10 mouse cellular contexts compared by ENCODE assay signal in genomic region chr10:17418227-17418685, GRCm38 (mm10).
DNase-seq lines count a peak whose midpoint lies in the region.
"Had no signal": no experiment of that assay in that cellular context is flagged by ENCODE, and none has a peak within 500 bp of the region (broad histone marks: within the 10 kb centered on the region; RNA-seq: fewer than 3 reads in every experiment).

No protein-coding gene starts in this region.

- intact Hi-C loops in left cerebral cortex, postnatal 10 days (cut with DNase I) = no loop called here
- intact Hi-C loops in heart, postnatal 14 days (cut with DNase I) = no loop called here

- no peaks in the 10 kb centered on the region for H3K27me3 ChIP-seq in hindbrain, embryonic 10.5 days (ENCODE audit: insufficient read depth, poor library complexity, severe bottlenecking)
- H3K27me3 ChIP-seq: embryonic facial prominence, embryonic 15.5 days; liver, embryonic 13.5 days had no signal

- DNase-seq in adrenal gland, adult (ENCODE audit: inconsistent age in 2 of 2, low spot score in 1 of 2) = peak; percentile 12 to 70
- no peak for DNase-seq in adrenal gland, postnatal 25 days
- peak; percentile 22 for DNase-seq in left cerebral cortex, adult 11 months (ENCODE audit: low spot score)
- DNase-seq in left cerebral cortex, postnatal 10 days (ENCODE audit: extremely low spot score in 1 of 2, low spot score in 2 of 2) = no peak
- DNase-seq in heart, postnatal 14 days = peak; percentile 13 to 32
- DNase-seq in hindbrain, embryonic 10.5 days (ENCODE audit: low spot score) = no peak
- no peak for DNase-seq in layer of hippocampus, postnatal 14 days (ENCODE audit: low spot score in 2 of 2)
- DNase-seq: liver, embryonic 13.5 days had no signal

- H3K9me3 ChIP-seq in hindbrain, embryonic 10.5 days = no peaks in the 10 kb centered on the region
- H3K9me3 ChIP-seq: embryonic facial prominence, embryonic 15.5 days; liver, embryonic 13.5 days had no signal

- no peaks in the 10 kb centered on the region for H3K79me2 ChIP-seq in macrophage (ENCODE audit: inconsistent target)

- H3K4me3 ChIP-seq in macrophage (ENCODE audit: inconsistent target) = no peak overlapping the region
- no peak overlapping the region for H3K4me3 ChIP-seq in hindbrain, embryonic 10.5 days
- H3K4me3 ChIP-seq: embryonic facial prominence, embryonic 15.5 days; liver, embryonic 13.5 days had no signal

- peak overlapping the region; percentile 54 for H3K27ac ChIP-seq in macrophage
- H3K27ac ChIP-seq in hindbrain, embryonic 10.5 days = no peak overlapping the region
- H3K27ac ChIP-seq: embryonic facial prominence, embryonic 15.5 days; liver, embryonic 13.5 days had no signal

- H3K4me1 ChIP-seq in hindbrain, embryonic 10.5 days (replicated peaks) = no peaks in the 10 kb centered on the region
- H3K4me1 ChIP-seq: embryonic facial prominence, embryonic 15.5 days; liver, embryonic 13.5 days had no signal

- 8% methylated on average over 7 of the region's 7 CpGs for WGBS in macrophage (ENCODE audit: missing documents)
- 75% methylated on average over 7 of the region's 7 CpGs for WGBS in hindbrain, embryonic 10.5 days

- H3K36me3 ChIP-seq in macrophage (ENCODE audit: inconsistent target) = no peaks in the 10 kb centered on the region
- no peaks in the 10 kb centered on the region for H3K36me3 ChIP-seq in hindbrain, embryonic 10.5 days
- H3K36me3 ChIP-seq: embryonic facial prominence, embryonic 15.5 days; liver, embryonic 13.5 days had no signal

Comparison
In these comparisons a context has a peak if more than half of its experiments do, and no peak if none do; other contexts are left out.
1. DNase-seq: peak in adrenal gland, adult (2 of 2), left cerebral cortex, adult 11 months (single experiment) and heart, postnatal 14 days (2 of 2); none in adrenal gland, postnatal 25 days (single experiment), left cerebral cortex, postnatal 10 days (0 of 2), hindbrain, embryonic 10.5 days (single experiment) and layer of hippocampus, postnatal 14 days (0 of 2).